Mouse (Mus musculus): ENCODE data around the gene Kcnk2. TPM values are rescaled to one million over a fixed set of nuclear protein-coding genes. Genes with fewer than 3 reads are reported as not detected.

The Kcnk2 gene
- 1 to 10 TPM in 1 of 2 experiments, under 1 TPM in 1; 0.78 to 2.2 TPM for polyA plus RNA-seq (2017; shearing (Covaris generic))

GRCm38 (mm10) chr1:189402223-189402943 is at the start of gene Kcnk2:
TSS of gene Kcnk2 (minus strand) at chr1:189402273.

